Mouse (Mus musculus): Measurements from ENCODE around the gene Ccdc12. TPM values are rescaled to one million over a fixed set of nuclear protein-coding genes. Genes with fewer than 3 reads are reported as not detected.

Gene Ccdc12
- total RNA-seq, 2 experiments from 2014 or later: 69.6 to 78.9 TPM

- no peak for DNase-seq
- intact Hi-C loops (cut with DNase I): loop anchor here (5.0 kb wide), 1 partner anchor 140 kb away; no protein-coding TSS in a partner anchor
These were observed 75.6 kb downstream of the Ccdc12 start for GRCm38 (mm10) chr9:110731859-110732258.

GRCm38 (mm10) chr9:110732623-110733022, 76.3 kb downstream of the Ccdc12 start:
- peak; percentile 85 to 87 for DNase-seq
- intact Hi-C loops (cut with DNase I): loop anchor here (5.0 kb wide), 1 partner anchor 140 kb away; no protein-coding TSS in a partner anchor

GRCm38 (mm10) chr9:110733102-110733501, 76.8 kb downstream of the Ccdc12 start:
- intact Hi-C loops (cut with DNase I): loop anchor here (5.0 kb wide), 1 partner anchor 139 kb away; no protein-coding TSS in a partner anchor
- no peak for DNase-seq

GRCm38 (mm10) chr9:110734154-110734553, 77.9 kb downstream of the Ccdc12 start:
- intact Hi-C loops (cut with DNase I): loop anchor here (5.0 kb wide), 1 partner anchor 138 kb away; no protein-coding TSS in a partner anchor
- no peak for DNase-seq

- intact Hi-C loops (cut with DNase I): no loop called here
- DNase-seq: peak in 1 of 2 experiments; percentile 57
These were observed 80.1 kb downstream of the Ccdc12 start for GRCm38 (mm10) chr9:110736362-110736761.

- no peak for DNase-seq
- intact Hi-C loops (cut with DNase I): no loop called here
These were observed 81.8 kb downstream of the Ccdc12 start for GRCm38 (mm10) chr9:110738054-110738453.

- intact Hi-C loops (cut with DNase I): no loop called here
- no peak for DNase-seq
These were observed 83.7 kb downstream of the Ccdc12 start for GRCm38 (mm10) chr9:110739961-110740360.

- no peak for DNase-seq
- intact Hi-C loops (cut with DNase I): no loop called here
These were observed 85.5 kb downstream of the Ccdc12 start, which contains the start of gene Myl3 for GRCm38 (mm10) chr9:110741711-110742294. Gene Myl3, plus strand, starts transcription at chr9:110741861.

- peak; percentile 45 to 51 for DNase-seq
- intact Hi-C loops (cut with DNase I): no loop called here
These were observed 86.1 kb downstream of the Ccdc12 start for GRCm38 (mm10) chr9:110742295-110742950.

GRCm38 (mm10) chr9:110742951-110743455, 86.7 kb downstream of the Ccdc12 start:
- peak; percentile 46 to 61 for DNase-seq
- intact Hi-C loops (cut with DNase I): no loop called here

GRCm38 (mm10) chr9:110743456-110744323, 87.4 kb downstream of the Ccdc12 start:
- peak; percentile 49 to 65 for DNase-seq
- intact Hi-C loops (cut with DNase I): no loop called here

GRCm38 (mm10) chr9:110745752-110746151, 89.4 kb downstream of the Ccdc12 start:
- intact Hi-C loops (cut with DNase I): no loop called here
- DNase-seq: no peak

GRCm38 (mm10) chr9:110746238-110746637, 89.9 kb downstream of the Ccdc12 start:
- DNase-seq: no peak
- intact Hi-C loops (cut with DNase I): no loop called here

- DNase-seq: no peak
- intact Hi-C loops (cut with DNase I): no loop called here
These were observed 90.7 kb downstream of the Ccdc12 start, which contains the start of gene Pth1r for GRCm38 (mm10) chr9:110746961-110747360. Gene Pth1r, minus strand, starts transcription at chr9:110747145.

GRCm38 (mm10) chr9:110748451-110748850, 92.1 kb downstream of the Ccdc12 start:
- intact Hi-C loops (cut with DNase I): no loop called here

GRCm38 (mm10) chr9:110750404-110751187, 94.3 kb downstream of the Ccdc12 start:
- intact Hi-C loops (cut with DNase I): no loop called here
- peak in 1 of 2 experiments; percentile 55 for DNase-seq

More at GRCm38 (mm10) chr9:110748451-110748850, 92.1 kb downstream of the Ccdc12 start:
- DNase-seq: no peak

GRCm38 (mm10) chr9:110751412-110751811, 95.1 kb downstream of the Ccdc12 start:
- intact Hi-C loops (cut with DNase I): no loop called here
- no peak for DNase-seq

- DNase-seq: no peak
- intact Hi-C loops (cut with DNase I): no loop called here
These were observed 96.7 kb downstream of the Ccdc12 start for GRCm38 (mm10) chr9:110752917-110753435.

- DNase-seq: no peak
- intact Hi-C loops (cut with DNase I): no loop called here
These were observed 97.5 kb downstream of the Ccdc12 start for GRCm38 (mm10) chr9:110753773-110754172.

- intact Hi-C loops (cut with DNase I): loop anchor here (2.0 kb wide), 1 partner anchor 23 kb away; no protein-coding TSS in a partner anchor
- no peak for DNase-seq
These were observed 101.5 kb downstream of the Ccdc12 start for GRCm38 (mm10) chr9:110757816-110758215.
